Mouse (Mus musculus) layer of hippocampus, adult 2 months (tissue): ENCODE data around the gene Med17. TPM values are rescaled to one million over a fixed set of nuclear protein-coding genes. Genes with fewer than 3 reads are reported as not detected.

ENCODE experiments used
- DNase-seq, 2 experiments: peaks; one replicate each; pipeline ENCODE4 v3.0.0; 2022; ENCODE audit warnings: low spot score in 2 of 2
- H3K27ac ChIP-seq: fragments of 200-600 bp; 2 replicates; pipeline ENCODE4 v1.8.1; 2022
- H3K4me3 ChIP-seq: fragments of 200-600 bp; 2 replicates; pipeline ENCODE4 v1.8.1; 2022; ENCODE audit warnings: mild to moderate bottlenecking
- CTCF ChIP-seq: fragments of 200-600 bp; conservative IDR thresholded peaks from 2 replicates; pipeline ENCODE4 v1.8.1; 2022; ENCODE audit warnings: antibody characterized with exemption, mild to moderate bottlenecking, moderate library complexity
- microRNA-seq, 2 experiments: library from miRNA; unstranded; fragments of <30 nt; microRNA quantifications; one replicate each; pipeline ENCODE4 v1.2.0; 2021
- total RNA-seq, 2 experiments: library from RNA; stranded (reverse); gene quantifications; 2 replicates each; pipeline ENCODE4 v1.2.3; 2021

Gene Med17
- total RNA-seq, 2 experiments from 2014 or later: 36.2 to 41.9 TPM

DNA sequence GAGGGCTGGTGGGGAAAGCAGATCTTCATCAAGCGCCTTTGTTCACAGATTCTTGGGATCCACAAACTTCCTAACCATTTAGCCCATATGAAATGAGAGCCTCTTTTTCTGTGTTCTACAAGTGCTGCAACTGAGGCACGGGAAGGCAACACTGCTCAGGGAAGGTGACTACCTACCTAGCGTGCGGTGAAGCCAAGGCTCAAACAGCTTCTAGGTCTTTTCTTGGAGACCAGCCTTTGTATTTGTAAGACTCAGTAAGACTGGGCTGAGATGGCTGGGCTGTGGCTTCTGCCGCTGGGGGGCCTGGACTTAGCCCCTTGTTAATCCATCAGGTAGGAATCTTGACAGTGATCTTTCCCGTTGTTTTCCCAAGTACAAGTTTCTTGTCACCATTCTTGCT lies 39.7 kb downstream of the Med17 start:
- Histone ChIP-seq H3K27ac (no peak overlapping the region), H3K4me3 (no peak overlapping the region)
- DNase-seq: no peak
- no peak for TF ChIP-seq CTCF

DNA sequence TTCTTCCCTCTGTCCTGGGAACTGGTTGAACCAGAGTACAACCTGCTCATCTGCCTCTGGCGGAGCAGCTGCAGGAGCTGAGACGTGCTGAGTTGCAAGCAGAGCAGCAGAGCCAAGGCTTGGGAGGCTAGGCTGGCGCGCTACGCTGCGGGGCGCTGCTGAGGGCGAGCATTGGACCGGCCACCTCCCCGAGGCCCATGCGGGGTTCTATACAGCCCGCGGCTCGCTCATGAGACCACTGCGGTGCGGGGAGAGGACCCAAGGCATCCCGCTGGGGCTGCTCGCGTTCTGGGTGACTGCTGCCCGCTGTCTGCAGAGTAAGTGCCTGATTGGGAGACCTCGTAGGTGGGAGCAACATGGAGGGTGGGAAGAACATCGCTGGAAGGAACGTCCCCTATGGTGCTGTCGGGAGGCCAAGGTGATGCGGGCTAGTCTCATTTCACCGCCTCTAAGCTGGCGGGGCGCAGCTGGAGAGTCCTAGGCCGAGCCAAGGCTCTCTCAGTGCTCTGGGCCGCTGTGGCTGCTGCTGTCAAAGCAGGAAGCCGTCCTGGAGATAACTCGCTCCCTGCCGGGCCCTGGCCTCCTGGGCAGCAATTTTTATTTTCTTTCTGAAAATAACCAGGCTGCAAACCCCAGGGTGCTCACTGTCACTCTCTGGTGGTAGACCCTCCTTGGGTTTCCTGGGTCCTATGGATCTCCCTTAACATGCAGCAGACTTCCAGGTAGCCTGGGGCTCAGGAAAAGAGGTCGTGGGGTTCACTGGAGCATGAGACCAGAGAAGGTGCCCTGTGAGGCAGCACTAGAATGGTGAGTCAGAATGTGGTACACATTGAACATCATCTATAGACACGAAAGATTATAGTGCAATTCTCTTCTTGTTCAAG lies 40.4 kb downstream of the Med17 start, which contains the start of gene Vstm5:
TSS of gene Vstm5 (plus strand) at position 4 of the 884 bp plus-strand sequence.
- Histone ChIP-seq H3K4me3 (peak within 1 kb of the TSS; percentile 49), H3K27ac (peak within 1 kb of the TSS; percentile 59; the same call in 1 of the 2 replicates)
- TF ChIP-seq CTCF: peak; percentile 30
- peak; percentile 21 to 26 for DNase-seq

DNA sequence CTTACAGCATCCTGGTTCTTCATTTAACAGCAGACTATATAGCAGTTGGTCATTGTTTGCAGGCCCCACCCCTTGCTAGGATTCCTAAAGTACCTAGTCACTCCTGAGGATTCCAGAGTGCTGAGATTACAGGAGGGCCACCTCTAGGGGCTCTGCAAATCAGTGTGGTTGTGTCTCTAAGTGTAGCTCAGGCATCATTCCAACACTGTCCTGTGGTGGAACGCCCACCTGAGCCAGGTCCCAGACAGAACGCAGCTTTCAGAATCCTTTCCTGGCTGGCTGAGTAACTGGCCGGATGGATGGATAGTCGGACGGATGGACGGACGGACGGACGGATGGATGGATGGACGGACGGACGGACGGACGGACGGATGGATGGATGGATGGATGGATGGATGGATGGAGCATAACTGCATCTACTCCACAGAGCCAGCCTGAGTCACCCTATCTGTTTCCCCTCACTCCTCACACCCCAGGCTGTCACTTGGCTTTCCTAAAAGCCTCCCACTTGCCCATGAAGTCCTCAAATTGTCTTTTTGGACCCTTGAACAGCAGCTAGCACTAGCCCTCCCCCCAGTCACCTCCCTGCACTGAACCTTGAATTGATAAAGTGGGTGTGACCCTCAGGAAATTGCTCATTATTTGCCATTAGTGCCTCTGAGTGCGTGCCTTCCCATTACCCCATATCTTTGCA lies 41.3 kb downstream of the Med17 start:
- peak overlapping the region; percentile 59; the same call in 1 of the 2 replicates for H3K27ac ChIP-seq
- DNase-seq: no peak
- TF ChIP-seq CTCF: no peak
- peak overlapping the region; percentile 49 for H3K4me3 ChIP-seq

DNA sequence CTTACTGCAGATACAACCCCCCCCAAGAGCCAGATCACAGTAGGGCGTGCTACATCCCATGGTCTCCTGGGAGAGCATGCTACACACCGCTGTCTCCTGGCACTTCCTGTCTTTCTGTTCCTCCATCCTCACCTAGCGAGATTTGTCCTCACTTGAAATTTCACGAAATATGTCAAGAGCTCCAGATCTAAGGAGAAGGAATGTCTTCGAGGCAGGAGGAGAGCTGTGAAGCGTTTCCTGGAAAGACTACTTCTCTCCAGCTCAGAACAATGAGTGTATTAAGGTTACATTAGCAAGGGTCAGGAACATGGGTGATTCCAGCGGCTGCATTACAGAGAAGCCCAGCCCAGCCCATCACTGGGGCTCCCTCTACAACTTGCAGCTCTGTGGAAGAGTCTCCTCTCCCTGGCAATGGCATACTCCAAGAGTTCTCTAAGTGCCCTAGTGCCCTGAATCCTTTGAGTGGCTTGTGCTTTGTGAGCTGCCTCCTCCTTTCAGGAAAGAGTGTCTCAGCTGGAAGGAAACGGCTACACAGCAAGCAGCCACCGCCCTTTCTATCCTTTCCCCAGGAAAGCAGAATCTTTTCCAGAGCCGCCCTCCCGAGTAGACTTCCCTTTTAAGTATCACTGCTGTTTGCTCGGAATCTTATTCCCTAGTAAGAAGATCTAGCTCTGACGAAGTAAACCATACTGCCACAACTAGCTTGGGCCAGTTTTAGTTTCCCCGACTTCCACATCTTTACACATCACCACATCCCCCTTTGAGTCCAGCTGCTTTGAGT lies 42.0 kb downstream of the Med17 start:
- DNase-seq: no peak
- no peak for TF ChIP-seq CTCF
- Histone ChIP-seq H3K27ac (no peak overlapping the region), H3K4me3 (no peak overlapping the region)

DNA sequence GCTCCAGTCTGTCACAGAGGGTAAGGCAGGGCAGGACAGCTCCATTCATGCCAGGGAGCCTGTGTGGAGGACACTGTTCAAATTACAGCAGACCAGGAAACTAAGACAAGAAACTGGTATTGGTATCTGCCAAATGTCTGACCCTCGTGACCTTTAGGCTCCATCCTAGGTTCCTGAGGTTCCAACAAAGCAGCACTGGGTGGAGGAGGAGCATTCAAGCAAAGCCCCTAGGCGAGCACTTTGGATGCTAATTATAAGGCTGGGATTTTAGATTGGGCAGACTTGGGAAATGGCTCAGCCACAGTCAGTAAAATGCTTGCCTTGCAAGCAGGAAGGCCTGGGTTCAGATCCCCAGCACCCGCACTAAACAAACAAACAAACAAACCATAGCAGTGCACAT lies 43.7 kb downstream of the Med17 start:
- Histone ChIP-seq H3K4me3 (no peak overlapping the region), H3K27ac (no peak overlapping the region)
- DNase-seq: no peak
- no peak for TF ChIP-seq CTCF

DNA sequence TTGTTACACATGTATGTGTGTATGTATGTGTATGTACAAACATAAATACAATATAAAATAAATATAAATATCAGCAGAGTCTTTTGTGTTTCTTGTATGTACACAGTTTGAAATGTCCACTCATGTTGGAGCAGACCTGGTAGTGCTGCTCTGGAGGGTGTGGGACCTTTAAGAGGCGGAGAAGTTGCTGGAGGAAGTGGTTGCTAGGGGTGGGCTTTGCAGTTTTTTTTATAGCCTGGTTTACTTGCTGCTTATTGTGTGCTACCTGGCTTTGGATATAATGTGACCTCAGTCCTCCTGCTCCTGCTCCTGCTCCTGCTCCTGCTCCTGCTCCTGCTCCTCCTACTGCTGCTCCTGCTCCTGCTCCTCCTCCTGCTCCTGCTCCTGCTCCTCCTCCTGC lies 46.1 kb downstream of the Med17 start:
- Histone ChIP-seq H3K4me3 (no peak overlapping the region), H3K27ac (no peak overlapping the region)
- DNase-seq: no peak
- TF ChIP-seq CTCF: no peak

DNA sequence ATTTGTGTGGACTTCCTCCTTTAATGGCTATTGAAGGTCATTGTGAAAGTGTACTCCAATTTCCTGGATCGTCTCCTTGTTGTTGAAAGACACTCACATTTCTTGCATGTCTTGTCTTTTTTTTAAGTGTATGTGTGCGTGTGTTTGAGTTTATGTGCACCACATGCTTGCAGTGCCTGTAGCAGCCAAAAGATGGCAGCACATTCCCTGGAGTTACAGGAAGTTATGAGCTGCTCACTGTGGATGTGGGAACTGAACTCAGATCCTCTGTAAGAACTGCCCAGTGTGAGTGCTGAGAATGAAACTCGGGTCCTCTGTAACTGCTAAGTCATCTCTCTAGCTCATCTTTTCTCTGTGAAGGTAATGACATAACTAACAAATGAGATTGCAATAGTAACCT lies 47.3 kb downstream of the Med17 start:
- TF ChIP-seq CTCF: no peak
- no peak for DNase-seq

DNA sequence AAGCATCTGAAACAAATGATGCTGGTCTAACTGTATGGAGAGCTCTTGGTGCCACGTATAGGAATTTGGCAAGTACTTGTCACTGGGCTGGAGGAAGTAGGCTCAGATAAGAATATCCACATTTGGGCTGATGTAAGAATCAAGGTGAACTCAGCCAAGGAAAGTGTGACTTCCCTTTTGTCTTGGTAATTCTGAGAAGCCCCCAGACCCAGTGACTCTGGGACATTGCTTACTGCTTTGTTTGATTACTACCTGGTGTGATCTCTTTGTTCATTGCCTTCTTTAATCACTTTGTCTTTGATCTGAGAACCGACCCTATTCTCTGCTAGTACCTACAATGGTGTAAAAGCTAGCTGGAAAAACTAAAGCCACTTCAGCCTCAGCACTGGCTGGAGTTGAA lies 54.8 kb downstream of the Med17 start:
- TF ChIP-seq CTCF: no peak
- Histone ChIP-seq H3K27ac (no peak overlapping the region), H3K4me3 (no peak overlapping the region)
- DNase-seq: no peak

More for the DNA sequence above, 47.3 kb downstream of the Med17 start:
- no peak overlapping the region for H3K27ac ChIP-seq
- no peak overlapping the region for H3K4me3 ChIP-seq

DNA sequence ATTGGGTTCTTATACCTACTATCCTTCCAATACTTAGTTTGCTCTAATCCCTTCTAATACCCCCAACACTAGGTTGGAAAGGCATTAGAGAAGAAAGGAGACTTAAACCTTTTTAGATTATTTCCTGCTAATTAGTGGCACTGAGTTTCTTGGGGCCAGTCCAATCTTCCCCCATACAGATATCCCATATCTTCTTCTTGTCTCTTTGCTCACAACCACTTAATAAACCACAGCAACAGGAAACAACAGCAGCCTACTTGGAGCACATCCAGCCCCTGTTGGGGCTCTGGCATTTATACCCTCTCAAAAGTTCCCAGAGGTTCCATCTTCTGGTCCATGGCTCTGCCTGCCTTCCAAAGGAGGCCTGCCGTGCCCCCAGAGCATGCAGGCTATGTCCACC lies 66.0 kb downstream of the Med17 start:
- no peak for DNase-seq
- Histone ChIP-seq H3K4me3 (no peak overlapping the region), H3K27ac (no peak overlapping the region)
- no peak for TF ChIP-seq CTCF

DNA sequence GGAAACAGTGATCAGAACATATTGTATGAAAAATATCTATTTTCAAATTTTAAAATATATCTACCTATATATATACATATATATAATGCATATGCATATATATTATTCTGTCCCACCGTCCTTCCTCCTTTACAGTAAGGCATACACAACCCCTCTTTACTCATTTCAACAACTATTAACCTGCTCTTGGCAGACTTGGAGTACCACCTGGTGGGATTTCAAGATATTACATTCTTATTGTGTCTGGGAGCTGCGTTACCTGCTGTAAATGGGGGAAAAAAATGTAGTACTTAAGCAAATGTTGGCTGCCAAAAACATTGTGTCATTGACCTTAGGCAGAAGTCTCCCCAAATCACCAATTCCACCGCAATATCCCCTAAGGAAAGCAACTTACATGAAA lies 67.9 kb downstream of the Med17 start:
- peak; percentile 2 to 37 for DNase-seq

More for the DNA sequence above, 67.9 kb downstream of the Med17 start:
- no peak overlapping the region for H3K27ac ChIP-seq
- peak; percentile 71 for TF ChIP-seq CTCF
- no peak overlapping the region for H3K4me3 ChIP-seq

Small RNA genes lying within 50 kb of the gene (microRNA-seq; reads per million reads assigned to microRNA genes)
- gene Gm49349 (0 reads per million in 2 experiments), gene mmu-mir-7650 (0 to 0.32 reads per million in 2 experiments)

Other genes with a start within 250 kb of the Med17 start
- 10 to 100 TPM; 26.2 to 33.3 TPM for gene Panx1, start 234.5 kb downstream of the Med17 start, total RNA-seq
- gene Hephl1, start 167.8 kb downstream of the Med17 start, total RNA-seq: not detected
- gene Vstm5, start 40.9 kb downstream of the Med17 start, total RNA-seq: 1 to 10 TPM; 5.3 to 6.8 TPM
- gene Taf1d, start 26.3 kb upstream of the Med17 start, total RNA-seq: 10 to 100 TPM; 33.2 to 33.5 TPM
- 10 to 100 TPM; 17.2 to 20.0 TPM for gene 4931406C07Rik, start 26.5 kb upstream of the Med17 start, total RNA-seq
- gene Cep295, start 77.9 kb upstream of the Med17 start, total RNA-seq: 10 to 100 TPM; 23.1 to 24.6 TPM
- gene Smco4, start 213.5 kb upstream of the Med17 start, total RNA-seq: 1 to 10 TPM; 6.6 to 8.6 TPM